Mouse (Mus musculus) heart, postnatal 0 days (tissue): ENCODE measurements around the gene Immp2l.

Experiments used
- CTCF ChIP-seq: IDR thresholded peaks from 2 replicates; pipeline ENCODE4 v1.5.1; 2016; ENCODE audit warnings: antibody characterized with exemption, control low read depth, low read depth
- EP300 ChIP-seq: IDR thresholded peaks from 2 replicates; pipeline ENCODE4 v1.6.1; 2016; ENCODE audit warnings: antibody characterized with exemption, low read depth

DNA sequence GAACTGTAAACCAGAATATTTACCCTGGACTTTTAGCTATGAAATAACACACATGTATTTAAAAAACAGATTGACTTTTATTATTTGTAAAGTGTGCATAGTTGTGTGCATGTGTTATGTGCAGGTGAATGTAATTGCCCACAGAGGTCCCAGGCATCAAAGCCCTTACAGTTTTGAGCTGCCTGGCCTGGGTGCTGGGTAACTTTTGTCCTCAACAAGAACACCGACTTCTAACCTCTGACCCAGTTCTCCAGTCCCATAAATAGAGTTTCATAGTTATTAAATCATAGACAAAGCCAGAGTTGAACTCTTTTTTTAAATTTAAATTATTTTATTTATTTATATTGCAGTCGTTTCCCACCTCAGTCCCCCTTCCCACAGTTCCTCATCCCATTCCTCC is 67.4 kb downstream of the Immp2l start:
- TF ChIP-seq EP300 = no peak
- TF ChIP-seq CTCF = no peak
